Mouse (Mus musculus) liver, postnatal 0 days (tissue): ENCODE results near the gene Pfn1.

Experiments used
- CTCF ChIP-seq: sonication (generic); IDR thresholded peaks from 2 replicates; pipeline ENCODE4 v1.5.1; 2016; ENCODE audit warnings: antibody characterized with exemption, low read depth
- EP300 ChIP-seq: IDR thresholded peaks from 2 replicates; pipeline ENCODE4 v1.6.1; 2016; ENCODE audit warnings: antibody characterized with exemption, low read depth, mild to moderate bottlenecking

- TF ChIP-seq CTCF (no peak), EP300 (no peak)
Measured at GRCm38 (mm10) chr11:70619101-70619500, 35.3 kb downstream of the Pfn1 start, which contains the start of gene Chrne.
